Mouse (Mus musculus): ENCODE measurements around the gene Sh3pxd2a.

- TF ChIP-seq CTCF (IDR thresholded peaks at IDR 0.05; ENCODE audit: low read depth, low read length) (peak; percentile 28), POLR2A (IDR thresholded peaks at IDR 0.05; ENCODE audit: insufficient read depth, low read length) (no peak), EP300 (IDR thresholded peaks at IDR 0.05; ENCODE audit: insufficient read depth, low read depth, low read length) (no peak)
Measured at GRCm38 (mm10) chr19:47269729-47270128, 194.5 kb downstream of the Sh3pxd2a start.
